Mouse (Mus musculus): ENCODE data around the gene Commd7. TPM values are rescaled to one million over a fixed set of nuclear protein-coding genes. Genes with fewer than 3 reads are reported as not detected.
A peak's percentile ranks its signal among the peaks of the same experiment; 100 is the strongest.

Gene Commd7
- polyA plus RNA-seq, 1 experiment from 2014 or later = 67.3 TPM

DNA sequence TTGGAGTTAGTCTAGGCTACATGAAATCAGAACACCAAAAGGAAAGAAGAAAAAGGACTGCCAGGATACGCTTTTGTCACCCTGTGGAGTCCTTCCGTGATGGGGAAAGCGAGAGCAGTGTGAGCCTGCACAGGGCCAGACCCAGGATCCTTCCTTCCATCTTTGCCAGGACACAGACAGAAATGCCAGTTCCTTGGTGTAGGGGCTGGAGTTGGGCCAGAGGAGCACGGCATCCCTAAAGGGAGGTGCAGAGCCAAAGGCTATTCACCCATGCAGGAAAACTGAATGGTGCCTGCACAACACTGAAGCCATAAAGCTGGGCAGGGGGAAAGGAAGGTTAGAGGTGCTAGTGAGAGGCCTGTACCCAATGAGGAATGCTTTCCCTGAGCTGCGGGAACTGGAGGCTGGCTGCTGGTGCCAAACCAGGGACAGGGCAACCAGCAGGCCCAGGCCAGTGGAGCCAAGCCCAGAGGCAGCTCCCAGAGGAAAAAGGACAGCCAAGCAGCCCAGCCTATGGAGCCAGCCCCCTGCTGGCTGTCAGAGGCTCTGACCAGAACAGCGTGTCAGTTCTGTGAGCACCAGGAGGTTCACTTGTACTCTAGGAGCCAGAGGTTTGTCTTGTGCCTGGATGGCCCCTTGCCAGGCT lies 32.4 kb downstream of the Commd7 start:
- 62% methylated on average over 6 of the region's 6 CpGs for WGBS
- Histone ChIP-seq H3K27me3 (no peaks in the 10 kb centered on the region; the same call in 1 of the 2 replicates), H3K9ac (no peak overlapping the region), H3K4me1 (peaks cover 15% of the 10 kb centered on the region), H3K9me3 (no peaks in the 10 kb centered on the region), H3K4me2 (no peak overlapping the region), H3K4me3 (replicated peaks) (no peak overlapping the region), H3K36me3 (replicated peaks) (no peaks in the 10 kb centered on the region), H3K27ac (0 out of 2 replicates have a peak overlapping the region, but pooled peaks have one; percentile 4)
- peak; percentile 53; the same call in 1 of the 2 replicates for ATAC-seq (ENCODE audit: low FRiP score)

DNA sequence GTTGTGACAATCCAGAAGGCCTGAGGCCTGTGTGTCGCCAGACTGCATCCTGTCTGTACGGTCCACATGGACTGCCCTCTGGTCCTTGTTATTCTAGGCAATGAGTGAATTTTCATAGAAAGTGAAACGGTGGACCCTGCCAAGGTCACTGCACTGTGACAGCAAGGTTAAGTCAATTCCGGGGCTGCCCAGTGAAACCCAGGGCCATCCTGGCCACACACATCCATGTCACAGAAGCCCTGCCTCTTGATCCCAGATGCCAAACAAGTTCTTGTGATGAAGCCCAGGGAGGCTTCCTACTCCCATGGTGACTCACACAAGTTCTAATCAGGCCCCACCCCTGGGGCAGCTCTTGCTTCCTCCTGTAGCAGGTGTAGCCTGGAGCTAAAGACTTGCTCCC lies 35.0 kb downstream of the Commd7 start:
- WGBS = 91% methylated on average over 4 of the region's 4 CpGs
- Histone ChIP-seq H3K27me3 (no peaks in the 10 kb centered on the region; the same call in 1 of the 2 replicates), H3K9me3 (no peaks in the 10 kb centered on the region), H3K9ac (no peak overlapping the region), H3K4me3 (replicated peaks) (no peak overlapping the region), H3K36me3 (replicated peaks) (no peaks in the 10 kb centered on the region), H3K27ac (no peak overlapping the region), H3K4me2 (no peak overlapping the region), H3K4me1 (peaks cover 22% of the 10 kb centered on the region)
- no peak for ATAC-seq (ENCODE audit: low FRiP score)

- H3K36me3 ChIP-seq (replicated peaks) = no peaks in the 10 kb centered on the region
- ATAC-seq (ENCODE audit: low FRiP score) = no peak
- no peak overlapping the region for H3K4me3 ChIP-seq (replicated peaks)
Measured at GRCm38 (mm10) chr2:153597014-153597413, 35.6 kb downstream of the Commd7 start.

GRCm38 (mm10) chr2:153594998-153595397 lies 37.6 kb downstream of the Commd7 start:
- H3K27me3 ChIP-seq = no peaks in the 10 kb centered on the region; the same call in 1 of the 2 replicates
- H3K36me3 ChIP-seq (replicated peaks) = no peaks in the 10 kb centered on the region
- no peak overlapping the region for H3K27ac ChIP-seq
- H3K9me3 ChIP-seq = no peaks in the 10 kb centered on the region
- peaks cover 7% of the 10 kb centered on the region for H3K4me1 ChIP-seq
- no peak overlapping the region for H3K4me2 ChIP-seq
- no peak overlapping the region for H3K4me3 ChIP-seq (replicated peaks)
- 58% methylated on average over 4 of the region's 4 CpGs for WGBS
- no peak overlapping the region for H3K9ac ChIP-seq
- ATAC-seq (ENCODE audit: low FRiP score) = no peak

More at GRCm38 (mm10) chr2:153597014-153597413, 35.6 kb downstream of the Commd7 start:
- no peaks in the 10 kb centered on the region; the same call in 1 of the 2 replicates for H3K27me3 ChIP-seq
- no peak overlapping the region for H3K4me2 ChIP-seq
- no peaks in the 10 kb centered on the region for H3K9me3 ChIP-seq
- 62% methylated on average over 1 of the region's 3 CpGs for WGBS
- peaks cover 22% of the 10 kb centered on the region for H3K4me1 ChIP-seq
- H3K27ac ChIP-seq = no peak overlapping the region
- H3K9ac ChIP-seq = no peak overlapping the region

GRCm38 (mm10) chr2:153593186-153593585 lies 39.4 kb downstream of the Commd7 start:
- WGBS = 43% methylated on average over 9 of the region's 9 CpGs

DNA sequence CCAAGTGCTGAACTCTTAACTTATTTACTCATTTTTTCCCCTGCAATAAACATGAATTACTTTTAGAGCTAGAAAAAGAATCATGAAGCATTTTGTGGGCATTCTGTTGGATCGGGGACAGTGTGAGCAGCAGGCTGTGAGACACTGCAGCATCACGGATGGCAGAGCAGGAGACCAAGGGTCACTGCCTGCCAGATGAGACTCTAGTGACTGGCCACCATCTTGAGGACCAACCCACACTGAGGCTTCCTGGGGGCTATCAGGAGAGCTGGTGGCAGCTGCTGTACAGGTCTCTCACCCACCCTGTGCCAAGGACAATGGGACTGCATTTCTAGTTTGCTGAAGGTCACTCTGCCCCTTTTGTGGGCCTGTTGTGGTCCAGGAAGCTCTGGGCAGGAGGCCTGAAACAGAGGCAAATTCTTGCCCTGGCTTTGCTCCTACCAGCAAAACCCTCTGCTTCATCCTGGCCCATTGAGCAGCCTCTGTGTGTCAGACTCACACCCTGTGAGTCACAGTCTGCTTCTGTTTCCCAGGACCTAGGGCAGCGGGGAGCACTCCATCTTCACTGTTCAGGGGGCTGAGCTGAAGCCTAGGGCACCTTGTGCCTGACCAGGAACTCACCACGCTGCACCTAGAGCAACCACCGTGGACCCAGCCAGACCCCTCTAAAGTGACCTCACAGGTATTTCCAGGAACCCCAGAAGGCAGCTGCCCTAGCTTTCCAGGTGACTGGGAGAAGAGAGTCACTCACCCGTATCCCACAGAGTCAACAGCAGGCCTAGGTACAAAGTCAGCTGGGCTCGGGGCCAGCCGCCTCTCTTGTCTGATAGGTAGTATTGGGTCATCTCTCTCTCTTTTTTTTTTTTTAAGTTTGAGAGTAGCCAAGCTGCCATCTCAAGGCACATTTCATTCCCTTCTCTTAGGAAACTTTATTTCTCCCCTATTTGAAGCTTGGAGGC lies 40.2 kb downstream of the Commd7 start:
- 78% methylated on average over 8 of the region's 8 CpGs for WGBS
- no peaks in the 10 kb centered on the region for H3K36me3 ChIP-seq (replicated peaks)
- H3K4me2 ChIP-seq = no peak overlapping the region
- H3K9ac ChIP-seq = 0 out of 2 replicates have a peak overlapping the region, but pooled peaks have one; percentile 7
- ATAC-seq (ENCODE audit: low FRiP score) = no peak
- H3K27me3 ChIP-seq = 0 out of 2 replicates have a peak, but pooled peaks cover 3% of the 10 kb centered on the region
- no peaks in the 10 kb centered on the region for H3K9me3 ChIP-seq
- H3K27ac ChIP-seq = peak overlapping the region; percentile 56; the same call in 1 of the 2 replicates
- no peak overlapping the region for H3K4me3 ChIP-seq (replicated peaks)
- peaks cover 7% of the 10 kb centered on the region for H3K4me1 ChIP-seq

More at GRCm38 (mm10) chr2:153593186-153593585, 39.4 kb downstream of the Commd7 start:
- H3K27me3 ChIP-seq = no peaks in the 10 kb centered on the region; the same call in 1 of the 2 replicates
- no peak overlapping the region for H3K9ac ChIP-seq
- no peak overlapping the region for H3K4me3 ChIP-seq (replicated peaks)
- H3K9me3 ChIP-seq = no peaks in the 10 kb centered on the region
- peaks cover 7% of the 10 kb centered on the region for H3K4me1 ChIP-seq
- peak overlapping the region; percentile 56 for H3K27ac ChIP-seq
- H3K36me3 ChIP-seq (replicated peaks) = no peaks in the 10 kb centered on the region
- ATAC-seq (ENCODE audit: low FRiP score) = peak; percentile 77; the same call in 1 of the 2 replicates
- no peak overlapping the region for H3K4me2 ChIP-seq

- Histone ChIP-seq H3K4me1 (peaks cover 11% of the 10 kb centered on the region), H3K9ac (peak overlapping the region; percentile 30; the same call in 1 of the 2 replicates), H3K4me2 (peak overlapping the region; percentile 46), H3K4me3 (replicated peaks) (no peak overlapping the region; the same call in 1 of the 2 replicates), H3K27ac (no peak overlapping the region), H3K36me3 (replicated peaks) (no peaks in the 10 kb centered on the region), H3K27me3 (peaks cover 6% of the 10 kb centered on the region; the same call in 1 of the 2 replicates), H3K9me3 (no peaks in the 10 kb centered on the region)
- WGBS = 12% methylated on average over 15 of the region's 15 CpGs
- peak; percentile 78 for ATAC-seq (ENCODE audit: low FRiP score)
Measured at GRCm38 (mm10) chr2:153586515-153587174, 45.9 kb downstream of the Commd7 start.

- H3K4me1 ChIP-seq = peaks cover 11% of the 10 kb centered on the region
- 67% methylated on average over 6 of the region's 6 CpGs for WGBS
- H3K4me2 ChIP-seq = peak overlapping the region; percentile 46; the same call in 1 of the 2 replicates
- H3K4me3 ChIP-seq (replicated peaks) = no peak overlapping the region
- no peak overlapping the region for H3K27ac ChIP-seq
- no peaks in the 10 kb centered on the region for H3K36me3 ChIP-seq (replicated peaks)
- peaks cover 6% of the 10 kb centered on the region; the same call in 1 of the 2 replicates for H3K27me3 ChIP-seq
- ATAC-seq (ENCODE audit: low FRiP score) = no peak; the same call in 1 of the 2 replicates
- 0 out of 2 replicates have a peak overlapping the region, but pooled peaks have one; percentile 30 for H3K9ac ChIP-seq
- H3K9me3 ChIP-seq = no peaks in the 10 kb centered on the region
Measured at GRCm38 (mm10) chr2:153585981-153586380, 46.6 kb downstream of the Commd7 start.

- ATAC-seq (ENCODE audit: low FRiP score) = no peak
- Histone ChIP-seq H3K9me3 (no peaks in the 10 kb centered on the region), H3K4me1 (peaks cover 16% of the 10 kb centered on the region), H3K9ac (no peak overlapping the region), H3K27me3 (peaks cover 6% of the 10 kb centered on the region; the same call in 1 of the 2 replicates), H3K27ac (no peak overlapping the region), H3K4me3 (replicated peaks) (no peak overlapping the region), H3K36me3 (replicated peaks) (no peaks in the 10 kb centered on the region), H3K4me2 (no peak overlapping the region)
- WGBS = 71% methylated on average over 4 of the region's 4 CpGs
Measured at GRCm38 (mm10) chr2:153584396-153584795, 48.2 kb downstream of the Commd7 start.

GRCm38 (mm10) chr2:153583641-153584049 lies 48.9 kb downstream of the Commd7 start:
- Histone ChIP-seq H3K27ac (peak overlapping the region; percentile 27), H3K4me1 (peaks cover 16% of the 10 kb centered on the region), H3K36me3 (replicated peaks) (no peaks in the 10 kb centered on the region), H3K27me3 (peaks cover 6% of the 10 kb centered on the region; the same call in 1 of the 2 replicates), H3K9me3 (no peaks in the 10 kb centered on the region), H3K4me2 (no peak overlapping the region), H3K4me3 (replicated peaks) (no peak overlapping the region), H3K9ac (no peak overlapping the region)
- 40% methylated on average over 14 of the region's 14 CpGs for WGBS
- ATAC-seq (ENCODE audit: low FRiP score) = no peak

- no peak overlapping the region for H3K4me2 ChIP-seq
- no peak for ATAC-seq (ENCODE audit: low FRiP score)
- no peaks in the 10 kb centered on the region for H3K9me3 ChIP-seq
- WGBS = 51% methylated on average over 15 of the region's 15 CpGs
- 0 out of 2 replicates have a peak overlapping the region, but pooled peaks have one; percentile 2 for H3K27ac ChIP-seq
- peaks cover 16% of the 10 kb centered on the region for H3K4me1 ChIP-seq
- H3K9ac ChIP-seq = no peak overlapping the region
- H3K27me3 ChIP-seq = peaks cover 6% of the 10 kb centered on the region; the same call in 1 of the 2 replicates
- H3K4me3 ChIP-seq (replicated peaks) = no peak overlapping the region
- H3K36me3 ChIP-seq (replicated peaks) = no peaks in the 10 kb centered on the region
Measured at GRCm38 (mm10) chr2:153582876-153583585, 49.5 kb downstream of the Commd7 start.
